Mouse (Mus musculus) megakaryocyte, embryonic 14.5 days (primary cell): ENCODE measurements at regions not wholly inside any gene's neighbourhood (a gene's known extent, or its start where the extent isn't known, plus 50 kb on each side); places are given as distances from the start of the nearest gene placed in this dataset.

ENCODE experiments used
- H3K27me3 ChIP-seq: replicated peaks from 2 replicates; pipeline ENCODE3; 2012; ENCODE audit warnings: inconsistent platforms
- H3K36me3 ChIP-seq: replicated peaks from 2 replicates; pipeline ENCODE3; 2012; ENCODE audit warnings: low read length, inconsistent platforms, mixed read lengths
- H3K4me1 ChIP-seq: 2 replicates; pipeline ENCODE4 v1.6.1; 2012; ENCODE audit warnings: inconsistent platforms
- H3K4me3 ChIP-seq: replicated peaks from 2 replicates; pipeline ENCODE3; 2012; ENCODE audit warnings: moderate library complexity, mild to moderate bottlenecking, inconsistent platforms
- H3K9me3 ChIP-seq: 2 replicates; pipeline ENCODE4 v1.6.1; 2012; ENCODE audit warnings: inconsistent platforms
- FLI1 ChIP-seq: IDR thresholded peaks from 2 replicates; pipeline ENCODE4 v1.6.1; 2012; ENCODE audit warnings: low read length, inconsistent platforms, mixed read lengths
- GATA1 ChIP-seq: IDR thresholded peaks from 3 replicates; pipeline ENCODE4 v1.6.1; 2012; ENCODE audit warnings: mixed read lengths, low read length, inconsistent platforms, borderline replicate concordance

- Histone ChIP-seq H3K36me3 (no peaks in the 10 kb centered on the region), H3K27me3 (peaks cover 76% of the 10 kb centered on the region), H3K4me3 (no peak overlapping the region), H3K9me3 (no peaks in the 10 kb centered on the region), H3K4me1 (peaks cover 7% of the 10 kb centered on the region)
- no peak for TF ChIP-seq FLI1
- TF ChIP-seq GATA1, result no peak
Observed at GRCm38 (mm10) chr6:88964071-88964470, 62.0 kb downstream of the Tpra1 start.

GRCm38 (mm10) chr6:88964911-88965310 lies 62.9 kb downstream of the Tpra1 start:
- H3K27me3 ChIP-seq, result peaks cover 76% of the 10 kb centered on the region
- H3K4me3 ChIP-seq, result no peak overlapping the region
- H3K4me1 ChIP-seq, result peaks cover 7% of the 10 kb centered on the region
- H3K9me3 ChIP-seq, result no peaks in the 10 kb centered on the region
- no peaks in the 10 kb centered on the region for H3K36me3 ChIP-seq
- no peak for TF ChIP-seq FLI1
- no peak for TF ChIP-seq GATA1

- Histone ChIP-seq H3K27me3 (peaks cover 75% of the 10 kb centered on the region), H3K4me1 (peaks cover 7% of the 10 kb centered on the region), H3K36me3 (no peaks in the 10 kb centered on the region), H3K9me3 (no peaks in the 10 kb centered on the region), H3K4me3 (no peak overlapping the region)
- TF ChIP-seq GATA1 (no peak), FLI1 (no peak)
Observed at GRCm38 (mm10) chr6:88965361-88966226, 63.5 kb downstream of the Tpra1 start.

- Histone ChIP-seq H3K9me3 (no peaks in the 10 kb centered on the region), H3K4me3 (no peak overlapping the region), H3K4me1 (peaks cover 8% of the 10 kb centered on the region), H3K27me3 (peaks cover 72% of the 10 kb centered on the region), H3K36me3 (no peaks in the 10 kb centered on the region)
- TF ChIP-seq GATA1, result no peak
- no peak for TF ChIP-seq FLI1
Observed at GRCm38 (mm10) chr6:88966501-88966900, 64.5 kb downstream of the Tpra1 start.

GRCm38 (mm10) chr6:88968842-88969241 lies 66.8 kb downstream of the Tpra1 start:
- H3K36me3 ChIP-seq, result no peaks in the 10 kb centered on the region
- H3K4me3 ChIP-seq, result no peak overlapping the region
- H3K9me3 ChIP-seq, result no peaks in the 10 kb centered on the region
- H3K4me1 ChIP-seq, result peaks cover 11% of the 10 kb centered on the region
- TF ChIP-seq GATA1 (no peak), FLI1 (no peak)
- H3K27me3 ChIP-seq, result peaks cover 80% of the 10 kb centered on the region

DNA sequence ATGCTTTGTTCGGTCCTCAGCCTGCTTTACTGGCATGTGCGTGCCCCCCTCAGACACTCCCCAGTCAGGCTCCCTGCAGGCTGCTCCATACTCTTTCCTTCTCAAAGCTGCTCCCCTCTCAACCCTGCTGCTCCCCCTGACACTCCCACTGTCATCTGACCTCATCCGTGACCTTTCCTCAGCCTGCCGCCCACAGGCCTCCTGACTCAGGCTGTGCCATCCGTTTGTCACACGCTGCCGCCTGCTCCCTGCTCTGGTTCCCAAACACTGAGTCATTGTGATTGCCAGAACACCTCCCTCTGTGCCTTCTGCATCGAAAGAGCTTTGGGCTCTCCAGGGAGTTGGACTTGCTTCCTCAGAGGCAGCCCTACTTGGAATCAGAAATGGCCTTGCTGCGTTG lies 69.7 kb downstream of the Tpra1 start:
- TF ChIP-seq FLI1, result no peak
- no peak for TF ChIP-seq GATA1
- Histone ChIP-seq H3K4me3 (peak overlapping the region; percentile 42), H3K36me3 (no peaks in the 10 kb centered on the region), H3K9me3 (no peaks in the 10 kb centered on the region), H3K27me3 (peaks cover 82% of the 10 kb centered on the region), H3K4me1 (peaks cover 10% of the 10 kb centered on the region)

- Histone ChIP-seq H3K4me1 (peaks cover 10% of the 10 kb centered on the region), H3K27me3 (peaks cover 87% of the 10 kb centered on the region), H3K9me3 (no peaks in the 10 kb centered on the region), H3K36me3 (no peaks in the 10 kb centered on the region), H3K4me3 (no peak overlapping the region)
- TF ChIP-seq FLI1 (no peak), GATA1 (no peak)
Observed at GRCm38 (mm10) chr6:88974457-88974856, 72.4 kb downstream of the Tpra1 start.

GRCm38 (mm10) chr6:88976581-88976980 lies 74.5 kb downstream of the Tpra1 start:
- H3K27me3 ChIP-seq, result peaks cover 83% of the 10 kb centered on the region
- no peaks in the 10 kb centered on the region for H3K9me3 ChIP-seq
- no peak for TF ChIP-seq GATA1
- no peak for TF ChIP-seq FLI1

GRCm38 (mm10) chr6:88976994-88977393 lies 74.9 kb downstream of the Tpra1 start:
- H3K9me3 ChIP-seq, result no peaks in the 10 kb centered on the region
- no peaks in the 10 kb centered on the region for H3K36me3 ChIP-seq
- peaks cover 3% of the 10 kb centered on the region; the same call in 1 of the 2 replicates for H3K4me1 ChIP-seq
- no peak for TF ChIP-seq GATA1
- no peak for TF ChIP-seq FLI1
- H3K27me3 ChIP-seq, result peaks cover 81% of the 10 kb centered on the region
- no peak overlapping the region for H3K4me3 ChIP-seq

More at GRCm38 (mm10) chr6:88976581-88976980, 74.5 kb downstream of the Tpra1 start:
- H3K4me3 ChIP-seq, result no peak overlapping the region
- H3K4me1 ChIP-seq, result peaks cover 7% of the 10 kb centered on the region
- H3K36me3 ChIP-seq, result no peaks in the 10 kb centered on the region

DNA sequence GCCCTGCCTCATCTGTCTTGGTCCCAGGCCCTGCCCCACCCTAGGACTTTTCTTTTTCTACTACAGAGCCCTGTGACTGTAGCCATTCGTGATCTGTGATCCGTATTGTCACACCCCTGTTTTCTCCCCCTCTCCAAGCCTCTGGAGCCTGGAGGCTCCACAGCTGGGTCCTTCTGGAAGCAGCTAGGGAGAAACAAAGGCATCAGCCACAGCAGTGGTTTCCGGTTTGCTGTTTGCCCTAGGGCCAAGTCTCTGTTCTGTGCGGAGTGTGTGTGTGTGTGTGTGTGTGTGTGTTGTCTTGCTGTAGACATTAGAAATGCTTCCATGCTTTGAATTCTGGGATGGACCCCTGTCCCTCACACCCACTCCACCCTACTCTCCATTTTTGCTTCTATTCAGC lies 76.9 kb downstream of the Tpra1 start:
- TF ChIP-seq GATA1, result no peak
- TF ChIP-seq FLI1, result no peak
- Histone ChIP-seq H3K9me3 (no peaks in the 10 kb centered on the region), H3K4me1 (peaks cover 3% of the 10 kb centered on the region; the same call in 1 of the 2 replicates), H3K4me3 (no peak overlapping the region), H3K27me3 (peaks cover 84% of the 10 kb centered on the region), H3K36me3 (no peaks in the 10 kb centered on the region)
